Mouse (Mus musculus): ENCODE measurements around the gene Pibf1. TPM values are rescaled to one million over a fixed set of nuclear protein-coding genes. Genes with fewer than 3 reads are reported as not detected.
A peak's percentile ranks its signal among the peaks of the same experiment; 100 is the strongest.

The Pibf1 gene
- total RNA-seq, 2 experiments from 2014 or later, result 14.3 to 16.2 TPM

DNA sequence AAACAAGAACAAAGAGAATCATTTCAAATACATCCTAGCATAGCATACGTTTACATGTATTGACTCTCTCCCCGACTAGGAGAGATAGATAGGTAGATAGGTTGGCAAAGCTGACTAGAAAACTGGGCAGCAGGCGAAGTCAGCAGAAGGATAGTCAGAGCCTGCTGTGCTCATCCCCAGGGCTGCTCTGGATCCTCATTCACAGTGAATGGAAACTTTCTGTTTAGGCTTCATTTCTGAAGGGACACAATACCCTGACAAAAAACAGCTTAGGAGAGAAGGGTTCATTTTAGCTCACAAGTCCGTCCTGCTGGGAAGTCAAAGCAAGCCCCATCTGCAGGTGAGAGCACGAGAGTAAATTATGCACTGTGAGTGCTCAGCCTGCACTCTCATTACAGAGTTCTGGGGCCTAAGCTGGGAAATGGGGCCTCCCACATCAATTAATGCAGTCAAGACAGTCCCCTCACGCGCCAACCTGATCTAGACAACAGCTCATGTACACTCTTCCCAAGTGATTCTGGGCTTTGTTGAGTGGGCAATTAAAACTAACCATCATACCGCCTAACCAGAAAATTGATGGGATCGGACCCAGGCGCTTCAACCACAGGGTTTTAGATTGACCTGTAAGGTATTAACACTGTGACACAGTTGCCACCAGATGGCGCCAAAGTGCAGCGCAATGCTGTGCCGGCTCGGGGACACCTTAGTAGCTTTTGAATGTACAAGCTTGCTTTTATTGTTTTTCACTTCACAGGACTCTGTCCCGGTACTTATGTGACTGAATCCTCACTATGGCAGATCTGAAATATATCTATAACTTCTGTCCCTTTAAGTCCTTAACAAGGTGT, 42.8 kb downstream of the Pibf1 start:
- DNase-seq, result peak; percentile 70 to 76

DNA sequence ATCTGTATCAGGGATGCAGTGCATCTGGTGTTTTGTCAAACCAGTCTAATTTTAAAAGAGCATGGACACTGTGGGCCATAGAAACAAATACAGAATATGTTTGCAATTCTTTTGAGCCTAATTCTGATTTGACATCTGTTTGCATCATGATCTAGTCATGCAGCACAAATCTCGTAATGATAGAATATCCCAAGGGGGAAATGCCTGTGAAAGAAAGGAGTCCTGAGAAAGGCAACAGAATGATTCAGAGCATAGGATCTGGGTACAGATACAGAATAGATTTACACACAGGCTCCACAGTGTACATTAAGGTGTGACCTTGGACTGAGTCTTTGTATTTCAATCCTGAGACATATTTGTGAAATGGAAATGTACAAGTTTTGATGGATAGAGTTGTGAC, 47.6 kb downstream of the Pibf1 start:
- no peak for DNase-seq

GRCm38 (mm10) chr14:99152683-99153082, 53.5 kb downstream of the Pibf1 start:
- DNase-seq, result no peak

- DNase-seq, result no peak
Observed at GRCm38 (mm10) chr14:99159940-99160339, 60.7 kb downstream of the Pibf1 start.

- DNase-seq, result no peak
Observed at GRCm38 (mm10) chr14:99163051-99163450, 63.8 kb downstream of the Pibf1 start.

DNA sequence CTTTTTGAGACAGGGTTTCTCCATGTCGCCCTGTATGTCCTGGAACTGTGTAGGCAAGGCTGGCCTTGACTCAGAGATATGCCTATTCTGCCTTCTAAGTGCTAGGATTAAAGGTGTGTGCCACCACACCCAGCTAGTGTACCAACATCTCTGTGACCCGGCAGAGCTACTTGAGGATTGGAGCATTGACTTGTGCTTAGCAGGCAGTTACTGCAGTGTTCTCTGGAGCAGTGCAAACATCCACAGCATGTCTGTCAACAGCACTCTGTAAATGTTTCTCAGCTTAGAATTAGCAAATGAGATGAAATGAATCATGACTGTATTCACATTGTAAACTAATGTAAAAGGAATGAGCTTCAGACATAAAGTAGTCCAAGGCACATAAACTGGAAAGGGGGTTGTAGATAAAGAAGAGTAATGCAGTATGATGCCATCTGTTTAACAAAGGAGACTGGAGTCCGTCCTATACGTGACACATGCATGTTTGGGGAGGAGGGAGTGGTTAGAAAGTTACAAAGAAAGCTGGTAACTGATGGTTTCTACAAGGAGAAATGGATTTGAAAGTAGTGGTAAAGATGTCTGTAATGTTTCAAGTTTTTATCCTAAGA, 75.0 kb downstream of the Pibf1 start:
- no peak for DNase-seq

GRCm38 (mm10) chr14:99176559-99176958, 77.3 kb downstream of the Pibf1 start:
- no peak for DNase-seq

GRCm38 (mm10) chr14:99190153-99190790, 91.0 kb downstream of the Pibf1 start:
- no peak for DNase-seq

DNA sequence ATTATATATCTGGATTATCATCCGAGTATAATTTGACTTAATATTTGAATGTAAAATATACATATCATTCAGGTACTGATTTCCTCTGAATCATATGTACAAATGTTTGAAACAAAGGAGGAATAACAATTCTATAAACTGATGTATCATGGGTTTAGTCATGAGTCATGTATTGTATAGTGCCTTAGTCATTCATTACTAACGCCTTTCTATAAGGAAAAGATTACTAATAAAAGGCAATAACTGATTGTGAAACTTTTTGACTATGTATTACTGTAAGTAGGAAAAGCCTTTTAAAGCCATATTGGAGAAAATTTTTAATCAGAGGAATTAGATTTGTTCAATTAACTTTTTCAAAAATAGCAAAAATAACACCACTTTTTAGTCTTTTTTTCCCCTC, 106.6 kb downstream of the Pibf1 start:
- DNase-seq, result no peak

GRCm38 (mm10) chr14:99206591-99206990, 107.4 kb downstream of the Pibf1 start:
- DNase-seq, result no peak

GRCm38 (mm10) chr14:99210431-99210830, 111.2 kb downstream of the Pibf1 start:
- DNase-seq, result peak in 1 of 2 experiments; percentile 7

- no peak for DNase-seq
Observed at GRCm38 (mm10) chr14:99218396-99219012, 119.3 kb downstream of the Pibf1 start.

DNA sequence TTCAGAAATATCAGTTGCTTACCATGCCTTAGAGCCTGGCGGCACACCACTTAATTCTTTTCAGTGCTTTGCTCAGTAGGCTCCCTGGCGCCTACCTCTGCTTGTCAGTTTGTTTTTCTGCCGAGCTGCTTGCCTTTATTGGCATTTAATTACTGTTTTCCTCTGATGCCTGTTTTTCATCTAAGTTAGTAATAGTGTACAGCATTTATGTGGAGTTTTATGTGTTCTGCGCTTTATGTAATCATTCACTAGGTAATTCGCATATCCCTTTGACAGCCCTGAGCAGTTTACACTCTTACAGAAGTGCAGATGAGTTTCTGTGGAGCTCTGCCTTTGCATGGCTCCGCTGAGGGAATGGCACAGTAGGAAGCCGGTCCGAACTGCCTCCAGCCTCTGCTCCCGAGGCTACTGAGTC, 120.5 kb downstream of the Pibf1 start:
- DNase-seq, result no peak

DNA sequence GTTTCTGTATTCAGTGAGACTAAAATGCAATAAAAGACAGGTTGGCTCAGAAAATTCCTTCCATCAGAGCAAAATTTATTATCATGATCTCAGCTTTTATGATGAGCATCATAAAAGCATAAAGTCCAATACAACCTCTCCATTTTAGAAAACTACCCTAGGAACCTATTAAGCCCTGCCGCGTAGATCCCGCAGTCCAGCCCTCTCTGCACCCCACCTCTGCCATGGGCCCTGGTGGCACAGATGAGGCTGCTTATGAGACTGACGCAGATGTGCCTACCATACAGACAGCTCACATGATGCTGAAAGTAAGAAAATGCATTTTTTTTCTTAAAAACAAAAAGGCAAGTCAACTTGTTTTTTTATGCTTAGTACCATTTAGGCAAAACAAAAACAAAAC, 126.7 kb downstream of the Pibf1 start:
- DNase-seq, result no peak

DNA sequence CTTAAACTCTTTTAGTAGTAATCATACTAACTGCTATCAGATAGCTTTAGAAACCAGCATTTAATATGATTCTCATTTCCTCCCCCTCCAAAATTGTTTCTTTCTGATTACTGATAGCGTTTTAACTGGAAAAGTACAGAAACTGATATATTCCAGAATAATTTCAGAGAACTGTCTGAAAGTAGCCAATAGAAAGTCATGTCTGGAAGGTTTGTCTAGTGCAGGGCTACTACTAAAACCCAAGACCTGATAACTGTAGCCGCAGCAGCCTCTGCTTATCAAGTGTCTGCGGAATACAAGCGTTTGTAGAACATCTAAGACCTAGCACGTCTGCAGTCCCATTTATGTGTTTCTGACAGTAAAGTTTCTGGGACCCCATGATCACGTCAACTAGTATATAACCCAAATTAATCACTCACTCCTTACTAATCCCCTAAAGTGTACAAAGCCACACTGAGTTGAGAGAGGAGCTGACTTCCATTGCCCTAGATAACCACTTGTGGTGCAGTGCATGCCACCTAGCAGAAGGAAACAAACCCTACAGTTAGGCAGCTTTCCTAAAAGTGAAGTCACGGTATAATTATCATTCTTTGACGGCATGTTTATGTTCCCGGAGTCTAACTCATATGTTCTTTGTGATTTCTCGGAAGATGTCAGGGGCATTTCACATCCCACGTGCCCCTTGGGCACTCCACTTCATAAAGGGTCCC, 130.0 kb downstream of the Pibf1 start:
- no peak for DNase-seq

DNA sequence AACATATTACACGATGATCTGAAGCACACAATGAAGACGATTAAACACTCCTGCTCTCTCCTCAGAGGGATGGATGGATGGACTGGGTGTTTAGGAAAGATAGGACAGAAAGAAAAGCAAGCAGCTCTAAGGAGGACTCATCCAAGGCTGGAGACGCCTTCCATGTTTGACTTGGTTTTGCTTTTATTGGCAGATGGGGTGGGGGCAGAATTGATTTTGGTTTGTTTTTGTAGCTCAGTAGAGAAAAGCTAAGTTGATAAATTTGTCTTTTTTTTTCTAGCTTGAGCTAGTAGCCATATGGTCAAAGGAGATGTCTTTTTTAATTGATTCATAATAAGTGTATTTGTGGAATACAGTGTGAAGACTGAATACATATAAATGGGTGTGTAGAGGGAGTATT, 133.8 kb downstream of the Pibf1 start:
- peak in 1 of 2 experiments; percentile 37 for DNase-seq

DNA sequence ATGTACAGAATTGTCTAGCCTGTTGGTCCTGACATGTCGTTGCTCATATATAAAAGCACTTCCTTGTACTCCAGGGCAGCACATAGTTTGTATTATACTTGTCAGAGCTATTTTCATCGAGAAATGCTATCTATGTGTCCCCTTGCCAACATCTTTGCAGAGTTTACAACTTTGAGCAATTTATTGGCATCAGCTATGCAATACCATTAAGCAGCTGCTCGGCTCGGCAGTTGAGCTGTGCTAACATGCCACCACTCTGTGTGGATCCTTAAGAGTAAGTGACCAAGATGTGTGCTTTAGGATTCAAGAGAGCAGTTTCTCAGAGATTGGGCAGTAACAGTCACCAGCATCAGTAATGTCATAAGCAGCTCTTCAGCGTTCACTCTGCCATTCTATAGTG, 137.9 kb downstream of the Pibf1 start:
- no peak for DNase-seq

DNA sequence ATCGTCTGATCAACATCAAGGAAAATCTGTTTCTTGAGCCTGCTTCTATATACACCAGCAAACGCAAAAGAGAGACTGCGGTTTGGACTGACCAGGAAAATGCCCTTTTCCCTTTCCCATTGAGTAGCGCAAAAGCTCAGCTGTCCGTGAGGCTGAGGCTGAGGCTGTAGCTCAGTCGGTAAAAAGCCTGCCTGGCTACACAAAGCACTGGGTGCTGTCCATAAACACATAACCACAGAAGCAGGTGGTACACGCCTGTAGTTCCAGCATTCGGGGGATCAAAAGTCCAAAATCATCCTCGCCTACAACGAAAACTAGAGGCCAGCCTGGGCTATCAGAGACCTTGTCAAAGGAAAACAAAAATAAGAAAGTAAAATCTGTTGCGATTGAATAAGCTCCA, 141.3 kb downstream of the Pibf1 start:
- DNase-seq, result no peak

DNA sequence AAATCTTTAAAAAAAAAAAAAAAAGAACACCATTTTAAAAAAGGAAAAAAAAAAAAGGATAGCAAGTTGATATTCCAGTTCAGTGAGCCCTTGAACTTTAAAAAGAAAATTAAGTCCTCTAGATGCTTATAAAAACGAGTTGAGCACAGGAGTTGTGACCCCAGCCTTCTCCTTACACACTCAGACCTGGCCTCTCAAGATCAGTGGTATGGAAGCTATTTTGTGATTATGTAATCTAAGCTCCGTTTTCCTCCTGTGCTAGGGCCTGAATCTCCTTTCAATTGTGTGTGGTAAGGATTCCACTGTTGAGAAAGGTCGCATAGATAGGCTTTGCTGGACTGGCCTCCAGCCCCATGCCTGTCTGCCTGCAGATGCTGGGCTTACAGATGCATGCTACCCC, 145.3 kb downstream of the Pibf1 start:
- DNase-seq, result no peak

GRCm38 (mm10) chr14:99262026-99262425, 162.8 kb downstream of the Pibf1 start:
- no peak for DNase-seq

GRCm38 (mm10) chr14:99263816-99264215, 164.6 kb downstream of the Pibf1 start:
- DNase-seq, result no peak

DNA sequence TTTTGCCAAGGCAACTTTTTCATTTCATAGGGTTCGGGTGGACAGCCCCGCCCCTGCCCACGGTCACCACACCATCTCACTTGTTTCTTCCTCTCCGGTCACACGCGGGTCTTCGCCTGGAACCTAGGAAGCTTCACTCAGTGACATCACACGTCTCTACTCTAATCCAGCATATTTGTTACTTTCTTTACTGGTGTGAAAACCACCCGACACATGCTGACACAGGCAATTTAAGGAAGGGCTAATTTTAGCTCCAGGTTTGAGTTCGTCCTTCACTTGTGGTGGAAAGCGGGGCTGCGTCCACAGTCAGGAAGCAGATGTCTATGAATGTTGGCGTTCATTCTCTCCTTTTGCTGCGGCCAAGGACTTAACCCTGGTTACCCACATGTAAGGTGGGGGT, 166.6 kb downstream of the Pibf1 start:
- DNase-seq, result no peak

DNA sequence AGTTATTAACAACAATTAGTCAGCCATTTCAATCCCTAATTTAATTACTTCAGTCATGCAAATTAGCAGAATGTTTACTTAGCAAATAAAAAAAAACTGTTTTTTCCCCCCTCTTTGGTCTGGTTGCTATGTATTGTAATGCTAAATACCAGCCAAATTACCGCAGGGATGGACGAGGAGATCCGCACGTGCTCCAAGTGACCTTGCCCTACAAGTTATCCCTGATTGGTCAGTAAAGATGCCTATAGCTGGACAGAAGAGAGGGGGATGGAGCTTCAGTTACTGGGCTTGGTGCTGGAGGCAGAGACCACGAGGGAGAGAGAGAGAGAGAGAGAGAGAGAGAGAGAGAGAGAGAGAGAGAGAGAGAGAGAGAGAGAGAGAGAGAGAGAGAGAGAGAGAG, 167.5 kb downstream of the Pibf1 start:
- DNase-seq, result no peak
